Mouse (Mus musculus) neural tube, embryonic 11.5 days (tissue): Measurements from ENCODE around the gene Dek. TPM values are rescaled to one million over a fixed set of nuclear protein-coding genes. Genes with fewer than 3 reads are reported as not detected.

Source experiments
- ATAC-seq: fragments of 200-750 bp; cut with Nextera tagmentation; 2 replicates; pipeline ENCODE4 v1.8.0; 2017; ENCODE audit warnings: moderate number of reproducible peaks, mild to moderate bottlenecking, moderate TSS enrichment, moderate library complexity; ENCODE audit not compliant: insufficient read depth, low FRiP score, low TSS enrichment
- DNase-seq: peaks from one replicate; pipeline ENCODE4 v3.0.0-alpha.2; 2015; ENCODE audit warnings: low spot score
- H3K27ac ChIP-seq: fragments of 300-500 bp; sonication (generic); 2 replicates; pipeline ENCODE4 v1.5.1; 2014; ENCODE audit warnings: low read depth, mild to moderate bottlenecking, low read length
- H3K27me3 ChIP-seq: fragments of 300-500 bp; sonication (generic); 2 replicates; pipeline ENCODE4 v1.6.1; 2014; ENCODE audit warnings: mild to moderate bottlenecking, low read length, mixed read lengths; ENCODE audit not compliant: control insufficient read depth, insufficient read depth
- H3K36me3 ChIP-seq: fragments of 300-500 bp; sonication (generic); 2 replicates; pipeline ENCODE4 v1.6.1; 2014; ENCODE audit warnings: mild to moderate bottlenecking, low read length, moderate library complexity, mixed read lengths; ENCODE audit not compliant: control insufficient read depth, insufficient read depth
- H3K4me1 ChIP-seq: fragments of 300-500 bp; sonication (generic); 2 replicates; pipeline ENCODE4 v1.6.1; 2014; ENCODE audit warnings: low read length, mixed read lengths; ENCODE audit not compliant: control insufficient read depth, insufficient read depth
- H3K4me2 ChIP-seq: fragments of 300-500 bp; sonication (generic); 2 replicates; pipeline ENCODE4 v1.6.1; 2014; ENCODE audit warnings: low read depth, mild to moderate bottlenecking, moderate library complexity
- H3K4me3 ChIP-seq: fragments of 300-500 bp; sonication (generic); 2 replicates; pipeline ENCODE4 v1.5.1; 2014; ENCODE audit warnings: low read depth, low read length
- H3K9ac ChIP-seq: fragments of 300-500 bp; sonication (generic); 2 replicates; pipeline ENCODE4 v1.6.1; 2014; ENCODE audit warnings: mild to moderate bottlenecking, low read length
- H3K9me3 ChIP-seq: fragments of 300-500 bp; sonication (generic); 2 replicates; pipeline ENCODE4 v1.6.1; 2016; ENCODE audit warnings: low read length; ENCODE audit not compliant: control insufficient read depth
- WGBS: fragments of 180-500 bp; shearing (Covaris S2); extraction: QIAGEN DNeasy Blood & Tissue Kit; methylation state at CpG from one replicate; pipeline ENCODE4 v1.1.7; 2014; 5-methylcytosine and 5-hydroxymethylcytosine counted together
- polyA plus RNA-seq: library from polyadenylated mRNA; unstranded; fragments of >200 nt; fragmentation: Nextera tagmentation; extraction: Ambion mirVana; gene quantifications from 2 replicates; pipeline ENCODE4 v1.2.1, GENCODE M21; 2014

Gene Dek
- polyA plus RNA-seq, 1 experiment from 2014 or later = 319 TPM

GRCm38 (mm10) chr13:47121333-47121889 lies 15.4 kb upstream of the Dek start:
- ATAC-seq (no peak), DNase-seq (no peak)
- H3K27ac ChIP-seq = no peak overlapping the region
- H3K36me3 ChIP-seq = no peaks in the 10 kb centered on the region
- no peak overlapping the region for H3K9ac ChIP-seq
- no peaks in the 10 kb centered on the region for H3K4me1 ChIP-seq
- H3K9me3 ChIP-seq = no peaks in the 10 kb centered on the region
- no peak overlapping the region for H3K4me2 ChIP-seq
- no peak overlapping the region for H3K4me3 ChIP-seq
- WGBS = 36% methylated on average over 12 of the region's 12 CpGs
- peaks cover 6% of the 10 kb centered on the region; the same call in 1 of the 2 replicates for H3K27me3 ChIP-seq

DNA sequence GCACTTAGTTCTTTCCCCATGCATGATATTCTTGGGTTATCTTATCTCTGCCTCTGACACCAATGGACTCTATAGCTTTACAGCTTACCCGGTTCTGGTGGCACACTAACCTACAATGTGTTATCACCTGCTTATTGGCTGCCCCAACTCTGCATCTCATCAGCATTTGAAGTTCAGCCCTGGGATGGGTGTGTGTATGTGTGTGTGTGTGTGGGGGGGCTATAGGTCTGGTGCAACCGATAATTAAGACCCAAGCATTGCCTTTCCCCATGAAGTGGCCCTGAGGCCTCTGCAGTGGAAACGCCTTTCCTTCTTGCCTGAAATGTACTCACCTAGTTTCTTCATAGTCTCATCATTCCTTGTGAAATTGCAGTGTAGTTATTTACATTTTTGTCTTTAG lies 10.0 kb upstream of the Dek start:
- no peak for ATAC-seq

GRCm38 (mm10) chr13:47112924-47113323 lies 6.9 kb upstream of the Dek start:
- WGBS = 77% methylated on average over 3 of the region's 3 CpGs
- Histone ChIP-seq H3K4me3 (no peak overlapping the region), H3K27ac (no peak overlapping the region), H3K4me2 (no peak overlapping the region), H3K36me3 (no peaks in the 10 kb centered on the region), H3K4me1 (no peaks in the 10 kb centered on the region), H3K27me3 (no peaks in the 10 kb centered on the region), H3K9ac (no peak overlapping the region), H3K9me3 (no peaks in the 10 kb centered on the region)
- DNase-seq (no peak), ATAC-seq (no peak)

More for the DNA sequence above, 10.0 kb upstream of the Dek start:
- WGBS = 86% methylated on average over 3 of the region's 3 CpGs
- Histone ChIP-seq H3K4me3 (no peak overlapping the region), H3K4me1 (no peaks in the 10 kb centered on the region), H3K9me3 (no peaks in the 10 kb centered on the region), H3K36me3 (no peaks in the 10 kb centered on the region), H3K27me3 (no peaks in the 10 kb centered on the region), H3K4me2 (no peak overlapping the region), H3K27ac (no peak overlapping the region), H3K9ac (no peak overlapping the region)
- no peak for DNase-seq

DNA sequence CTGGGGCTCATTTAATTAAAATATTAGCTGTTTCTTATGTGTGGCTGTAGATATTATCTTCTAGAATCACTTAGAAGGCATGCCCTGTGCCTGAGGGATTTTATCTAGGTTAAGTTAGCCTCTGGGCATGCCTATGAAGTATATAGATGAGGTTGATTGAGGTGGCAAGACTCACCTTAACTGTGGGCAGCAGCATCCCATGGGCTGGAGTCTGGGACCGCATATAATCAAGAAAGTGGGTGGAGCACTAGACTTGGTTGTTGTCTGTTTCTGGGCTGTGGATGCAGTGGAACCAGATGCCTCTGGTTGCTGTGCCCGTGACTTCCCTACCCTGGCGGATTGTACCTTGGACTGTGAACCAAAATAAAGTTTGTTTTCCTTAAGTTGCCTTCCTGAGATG lies 6.1 kb upstream of the Dek start:
- no peaks in the 10 kb centered on the region for H3K9me3 ChIP-seq
- 88% methylated on average over 3 of the region's 3 CpGs for WGBS

DNA sequence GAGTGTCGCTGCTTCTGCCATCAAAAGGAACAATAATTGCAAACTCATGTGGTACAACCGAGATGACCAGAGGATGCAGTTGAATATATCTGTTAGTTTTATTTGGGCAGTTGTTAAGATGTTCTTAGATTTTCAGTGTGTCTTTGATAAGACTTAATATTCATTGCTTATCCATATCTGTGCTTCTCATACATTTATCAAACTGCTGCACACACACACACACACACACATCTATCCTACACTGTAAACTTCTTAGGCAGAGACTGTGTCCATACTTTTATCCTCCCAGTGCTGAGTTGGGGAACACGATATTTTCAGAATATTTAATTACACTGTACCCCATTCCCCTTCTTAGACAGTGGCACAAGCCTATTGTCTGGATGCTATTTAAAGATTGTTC lies 5.2 kb upstream of the Dek start:
- no peak for ATAC-seq

More for the DNA sequence above, 6.1 kb upstream of the Dek start:
- Histone ChIP-seq H3K4me3 (no peak overlapping the region), H3K4me2 (no peak overlapping the region), H3K9ac (no peak overlapping the region), H3K27ac (no peak overlapping the region), H3K4me1 (no peaks in the 10 kb centered on the region), H3K27me3 (no peaks in the 10 kb centered on the region), H3K36me3 (no peaks in the 10 kb centered on the region)
- ATAC-seq = no peak
- no peak for DNase-seq

DNA sequence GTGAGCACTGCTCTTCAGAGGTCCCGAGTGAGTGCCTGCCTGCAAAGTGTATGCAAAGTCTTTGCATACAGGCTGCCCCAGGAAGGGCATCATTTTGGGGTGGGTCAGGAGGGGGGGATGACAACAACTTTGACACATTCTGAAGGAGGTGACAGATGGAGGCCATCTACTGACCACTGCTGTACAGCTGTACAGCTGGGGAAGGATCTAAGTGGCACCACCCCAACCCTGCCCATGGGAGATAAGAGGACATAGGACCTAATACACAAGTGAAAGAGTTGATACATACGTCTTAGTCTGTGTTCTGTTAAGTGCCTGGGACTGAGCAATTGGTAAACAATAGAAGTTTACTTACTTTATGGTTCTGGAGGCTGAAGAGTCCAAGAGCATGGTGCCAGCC lies 3.2 kb upstream of the Dek start:
- Histone ChIP-seq H3K9me3 (no peaks in the 10 kb centered on the region), H3K9ac (no peak overlapping the region), H3K4me1 (no peaks in the 10 kb centered on the region), H3K27ac (no peak overlapping the region), H3K27me3 (no peaks in the 10 kb centered on the region), H3K36me3 (no peaks in the 10 kb centered on the region), H3K4me3 (no peak overlapping the region), H3K4me2 (no peak overlapping the region)
- ATAC-seq (no peak), DNase-seq (no peak)
- 75% methylated on average over 2 of the region's 2 CpGs for WGBS

More for the DNA sequence above, 5.2 kb upstream of the Dek start:
- H3K9me3 ChIP-seq = no peaks in the 10 kb centered on the region
- WGBS = 85% methylated on average over 3 of the region's 3 CpGs
- H3K27me3 ChIP-seq = no peaks in the 10 kb centered on the region
- no peaks in the 10 kb centered on the region for H3K36me3 ChIP-seq
- H3K4me1 ChIP-seq = no peaks in the 10 kb centered on the region
- no peak overlapping the region for H3K27ac ChIP-seq
- no peak for DNase-seq
- H3K9ac ChIP-seq = no peak overlapping the region
- H3K4me3 ChIP-seq = no peak overlapping the region
- H3K4me2 ChIP-seq = no peak overlapping the region

DNA sequence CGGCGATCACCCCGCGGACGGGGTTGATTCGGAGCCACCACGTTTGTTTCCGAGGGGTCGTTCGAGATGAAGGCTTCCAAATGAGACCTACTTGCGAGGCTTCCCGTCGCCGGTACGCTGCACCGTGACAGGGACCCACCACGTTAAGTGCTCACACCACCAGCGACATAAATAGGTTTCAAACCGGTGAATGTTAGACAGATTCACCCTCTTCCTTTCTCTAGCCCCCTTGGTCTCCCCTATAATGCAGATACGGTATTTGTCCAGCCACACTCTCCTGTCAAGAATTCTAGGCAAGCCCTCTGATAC lies 533 bp upstream of the Dek start:
- Histone ChIP-seq H3K4me1 (peaks cover 7% of the 10 kb centered on the region), H3K36me3 (no peaks in the 10 kb centered on the region), H3K9me3 (no peaks in the 10 kb centered on the region), H3K27me3 (no peaks in the 10 kb centered on the region), H3K9ac (peak overlapping the region; percentile 99), H3K4me2 (peak overlapping the region; percentile 66), H3K27ac (peak overlapping the region; percentile 98), H3K4me3 (peak overlapping the region; percentile 98)
- WGBS = 0% methylated on average over 20 of the region's 20 CpGs
- DNase-seq (no peak), ATAC-seq (peak; percentile 37)

GRCm38 (mm10) chr13:47104856-47105541 lies 1.0 kb downstream of the Dek start:
- ATAC-seq (no peak), DNase-seq (peak; percentile 62)
- Histone ChIP-seq H3K9ac (peak overlapping the region; percentile 99), H3K4me3 (peak overlapping the region; percentile 98), H3K27me3 (no peaks in the 10 kb centered on the region), H3K4me1 (peaks cover 7% of the 10 kb centered on the region), H3K27ac (peak overlapping the region; percentile 98; the same call in 1 of the 2 replicates), H3K36me3 (no peaks in the 10 kb centered on the region), H3K4me2 (peak overlapping the region; percentile 72), H3K9me3 (no peaks in the 10 kb centered on the region)
- under 1% methylated on average over 25 of the region's 25 CpGs for WGBS

- H3K4me3 ChIP-seq = peak overlapping the region; percentile 98
- H3K27ac ChIP-seq = no peak overlapping the region
- H3K36me3 ChIP-seq = peaks cover 2% of the 10 kb centered on the region
- H3K27me3 ChIP-seq = no peaks in the 10 kb centered on the region
- DNase-seq = no peak
- peak overlapping the region; percentile 72 for H3K4me2 ChIP-seq
- 17% methylated on average over 2 of the region's 2 CpGs for WGBS
- H3K9ac ChIP-seq = peak overlapping the region; percentile 56
- peaks cover 7% of the 10 kb centered on the region for H3K4me1 ChIP-seq
- H3K9me3 ChIP-seq = no peaks in the 10 kb centered on the region
- ATAC-seq = no peak
These were observed 1.9 kb downstream of the Dek start for GRCm38 (mm10) chr13:47104146-47104545.
